Mouse (Mus musculus) lung, adult 2 months (tissue): ENCODE data around the gene Srrm4.

ENCODE experiments used
- CTCF ChIP-seq: fragments of 200-500 bp; IDR thresholded peaks from 2 replicates; pipeline ENCODE4 v1.5.1; 2011; ENCODE audit warnings: mild to moderate bottlenecking, low read length, control low read depth; ENCODE audit not compliant: insufficient read depth
- POLR2A ChIP-seq: fragments of 200-500 bp; IDR thresholded peaks from 2 replicates; pipeline ENCODE4 v1.6.1; 2011; ENCODE audit warnings: low read depth, mild to moderate bottlenecking, control low read depth, low read length, borderline replicate concordance; ENCODE audit errors: extremely low read depth

DNA sequence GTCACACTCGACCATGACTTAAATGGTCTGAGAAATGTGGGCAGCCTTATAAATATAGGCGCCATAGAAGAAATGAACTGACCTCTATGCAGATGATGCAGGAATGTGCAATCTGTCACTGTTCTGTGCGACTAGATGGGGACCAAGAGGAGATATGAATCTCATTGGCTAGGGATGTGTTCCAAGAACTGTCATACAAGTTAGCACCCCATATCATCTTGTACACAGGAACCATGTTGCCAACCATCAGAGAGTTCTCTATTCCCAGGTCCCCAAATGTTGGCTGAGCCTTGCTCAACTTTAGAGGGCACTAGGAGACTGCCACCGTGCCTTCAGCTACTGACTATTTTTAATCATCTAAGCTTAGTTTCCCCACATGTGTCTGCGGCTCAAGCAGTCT is 81.4 kb downstream of the Srrm4 start:
- TF ChIP-seq CTCF (no peak), POLR2A (no peak)
